In the genomic region with DNA sequence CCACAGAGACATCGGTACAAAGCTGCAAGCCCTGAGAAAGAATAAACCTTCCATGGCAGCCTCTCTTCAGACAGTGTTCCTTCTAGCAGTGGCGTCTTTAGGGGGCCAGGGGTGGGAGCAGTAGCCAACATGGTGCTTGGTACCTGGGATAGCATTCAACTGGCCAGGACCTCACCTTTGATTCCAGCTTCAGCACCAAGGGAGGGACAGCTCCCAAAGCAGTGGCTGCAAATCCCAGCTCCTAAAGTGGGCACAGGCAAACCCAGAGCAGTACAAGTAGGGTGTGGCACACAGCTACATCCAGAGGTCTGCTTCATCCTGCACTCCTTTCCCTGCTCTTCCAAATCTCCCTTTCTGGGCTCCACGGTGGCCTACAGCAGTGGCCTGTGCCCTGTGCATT, we compare ENCODE assay signal across 10 mouse cellular contexts.
DNase-seq lines count a peak whose midpoint lies in the region; ATAC-seq lines count a peak whose summit lies in the region.
"Had no signal": no experiment of that assay in that cellular context is flagged by ENCODE, and none has a peak within 500 bp of the region (broad histone marks: within the 10 kb centered on the region; RNA-seq: fewer than 3 reads in every experiment).

No protein-coding gene starts in this region.

- H3K27ac ChIP-seq in intestine, embryonic 14.5 days (ENCODE audit: low read depth): no peak overlapping the region
- no peak overlapping the region for H3K27ac ChIP-seq in intestine, embryonic 16.5 days (ENCODE audit: low read length)
- H3K27ac ChIP-seq: heart, embryonic 13.5 days had no signal

- peak; percentile 71 for DNase-seq in intestine, embryonic 14.5 days (ENCODE audit: low spot score)
- DNase-seq in 416B (ENCODE audit: low read depth) (peak; percentile 11), NIH3T3 (ENCODE audit: low read depth) (peak; percentile 61)
- peak; percentile 18 to 38 for DNase-seq in heart, postnatal 36 days
- no peak for DNase-seq in left cerebral cortex, postnatal 14 days (ENCODE audit: low spot score in 2 of 2)
- no peak for DNase-seq in gastrocnemius, adult 18-20 months (ENCODE audit: low spot score)
- DNase-seq: cerebellum, adult 11-12 months; thymus, postnatal 25 days had no signal

- H3K4me2 ChIP-seq in intestine, embryonic 14.5 days (ENCODE audit: low read length): no peak overlapping the region
- no peak overlapping the region for H3K4me2 ChIP-seq in intestine, embryonic 16.5 days (ENCODE audit: low read depth, low read length)
- H3K4me2 ChIP-seq: heart, embryonic 13.5 days had no signal

- WGBS in intestine, embryonic 14.5 days: 83% methylated on average over 3 of the region's 3 CpGs
- WGBS in intestine, embryonic 16.5 days: 78% methylated on average over 3 of the region's 3 CpGs

- H3K27me3 ChIP-seq in intestine, embryonic 14.5 days (replicated peaks; ENCODE audit: control insufficient read depth, insufficient read depth, low read length): no peaks in the 10 kb centered on the region
- no peaks in the 10 kb centered on the region for H3K27me3 ChIP-seq in intestine, embryonic 16.5 days (replicated peaks; ENCODE audit: control insufficient read depth, insufficient read depth, low read length)

- intact Hi-C loops in heart, postnatal 36 days (cut with DNase I): no loop called here
- intact Hi-C loops in left cerebral cortex, postnatal 14 days (cut with DNase I): no loop called here

- no peaks in the 10 kb centered on the region for H3K4me1 ChIP-seq in intestine, embryonic 14.5 days (replicated peaks; ENCODE audit: control insufficient read depth, insufficient read depth, low read length)
- no peaks in the 10 kb centered on the region for H3K4me1 ChIP-seq in intestine, embryonic 16.5 days (ENCODE audit: control insufficient read depth, insufficient read depth, low read length)

- no peak overlapping the region for H3K9ac ChIP-seq in intestine, embryonic 14.5 days (ENCODE audit: low read length)
- H3K9ac ChIP-seq in intestine, embryonic 16.5 days (ENCODE audit: low read depth, low read length): no peak overlapping the region
- H3K9ac ChIP-seq: heart, embryonic 13.5 days had no signal

- no peak for ATAC-seq in intestine, embryonic 14.5 days (replicated peaks; ENCODE audit: low FRiP score, low TSS enrichment, low read depth)
- ATAC-seq in intestine, embryonic 16.5 days: no peak

- no peaks in the 10 kb centered on the region for H3K9me3 ChIP-seq in intestine, embryonic 14.5 days (ENCODE audit: control insufficient read depth, low read length)
- no peaks in the 10 kb centered on the region for H3K9me3 ChIP-seq in intestine, embryonic 16.5 days (ENCODE audit: control insufficient read depth, low read length)
- H3K9me3 ChIP-seq: heart, embryonic 13.5 days had no signal

- no peak overlapping the region for H3K4me3 ChIP-seq in intestine, embryonic 14.5 days (ENCODE audit: low read depth, low read length)
- no peak overlapping the region for H3K4me3 ChIP-seq in intestine, embryonic 16.5 days (ENCODE audit: low read length)
- H3K4me3 ChIP-seq: heart, embryonic 13.5 days had no signal

- no peaks in the 10 kb centered on the region for H3K36me3 ChIP-seq in intestine, embryonic 14.5 days (ENCODE audit: control insufficient read depth, insufficient read depth, low read length)
- no peaks in the 10 kb centered on the region for H3K36me3 ChIP-seq in intestine, embryonic 16.5 days (ENCODE audit: control insufficient read depth, insufficient read depth, low read length)
- H3K36me3 ChIP-seq: heart, embryonic 13.5 days had no signal

Comparison
In these comparisons a context has a peak if more than half of its experiments do, and no peak if none do; other contexts are left out.
1. DNase-seq: peak in intestine, embryonic 14.5 days (single experiment), 416B (single experiment), NIH3T3 (single experiment) and heart, postnatal 36 days (2 of 2); none in left cerebral cortex, postnatal 14 days (0 of 2) and gastrocnemius, adult 18-20 months (single experiment).